Mouse (Mus musculus) 416B (cell line): ENCODE results near the gene Fam76a.

Experiments used
- DNase-seq: peaks from one replicate; pipeline ENCODE4 v3.0.0; 2011; ENCODE audit warnings: low read depth

Gene Fam76a

DNA sequence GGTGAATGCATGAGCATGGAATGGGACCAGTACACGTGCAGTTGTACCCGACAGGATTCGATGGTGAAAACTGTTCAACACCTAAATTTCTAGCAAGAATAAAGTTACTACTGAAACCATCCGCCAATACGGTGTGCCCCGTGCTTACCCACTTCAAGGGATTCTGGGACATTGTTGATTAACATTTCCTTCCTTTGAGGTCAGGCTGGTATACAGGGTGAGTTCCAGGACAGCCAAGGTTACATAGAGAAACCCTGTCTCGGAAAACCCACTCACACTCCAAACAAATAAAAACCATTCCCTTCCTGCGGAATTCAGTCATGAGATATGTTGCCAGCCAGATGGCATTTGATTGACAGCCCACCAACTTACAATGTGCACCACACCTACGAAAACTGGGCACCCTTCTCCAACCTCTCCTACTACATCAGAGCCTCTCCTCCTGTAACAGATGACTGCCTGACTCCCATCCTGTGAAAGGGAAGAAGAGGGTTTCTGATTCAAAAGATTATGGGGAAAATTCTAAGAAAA is 37.4 kb downstream of the Fam76a start:
- peak; percentile 75 for DNase-seq

DNA sequence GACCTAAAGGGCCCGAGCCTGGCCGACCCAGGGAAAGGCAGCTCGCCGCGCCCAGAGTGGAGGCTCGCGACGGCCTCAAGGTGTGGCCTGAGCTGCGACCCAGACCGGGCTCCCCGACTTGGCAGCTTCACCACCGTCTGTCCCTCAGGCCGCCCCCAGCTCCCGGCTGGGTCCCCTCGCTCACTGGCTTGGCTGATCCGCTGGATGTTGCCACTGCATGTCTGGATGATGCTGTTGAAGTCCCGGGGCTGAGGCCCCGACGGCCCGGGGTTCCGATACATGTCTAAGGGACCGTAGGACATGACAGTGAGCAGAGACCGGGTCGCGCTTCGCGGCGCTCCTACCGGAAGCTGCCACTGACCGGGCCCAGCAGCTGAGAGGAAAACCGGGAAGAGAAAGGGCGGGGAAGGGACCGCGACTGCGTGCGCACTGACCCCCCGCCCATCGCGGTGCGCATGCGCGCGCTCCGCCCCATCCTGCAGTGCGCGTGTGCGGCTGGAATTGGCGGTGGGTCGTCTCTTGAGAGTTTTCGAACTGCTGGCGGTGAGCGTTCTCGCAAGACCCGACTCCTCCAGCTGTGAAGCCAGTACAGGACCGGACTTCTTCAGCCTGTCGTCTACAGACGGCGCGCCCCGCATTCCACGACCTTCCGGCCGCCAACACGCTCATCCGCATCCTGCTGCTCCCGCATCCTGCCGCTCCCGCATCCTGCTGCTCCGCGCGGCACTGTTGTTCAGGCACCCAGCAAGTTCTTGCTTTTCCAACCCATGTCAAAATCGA is 38.1 kb downstream of the Fam76a start, which contains the start of gene Stx12:
TSS of gene Stx12 (minus strand) at position 446 of the 780 bp plus-strand sequence.
- DNase-seq: peak; percentile 87

DNA sequence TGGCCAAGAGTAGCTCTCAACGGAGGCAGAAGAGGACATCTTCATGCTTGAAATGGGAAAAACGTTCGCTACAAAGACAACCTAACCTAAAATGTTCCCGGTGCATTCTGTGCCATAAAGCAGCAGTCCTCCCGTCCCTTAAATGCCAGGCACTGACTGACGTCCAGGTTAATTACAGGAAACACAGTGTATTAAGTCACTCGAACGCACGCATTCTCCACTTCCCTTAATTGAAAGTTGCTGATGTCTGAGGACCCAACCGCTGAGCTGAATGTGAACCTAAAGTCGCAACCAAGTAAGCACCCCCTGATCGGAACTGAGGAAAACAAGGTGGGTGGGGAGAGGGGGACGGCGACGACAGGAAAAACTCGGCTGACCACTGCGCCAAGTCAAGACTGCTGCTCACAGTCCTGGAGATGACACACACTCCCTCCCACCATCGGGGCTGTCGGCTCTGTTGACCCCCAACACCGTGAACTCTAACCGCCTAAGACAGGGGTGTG is 38.7 kb downstream of the Fam76a start:
- DNase-seq: peak; percentile 67

- DNase-seq: no peak
Observed at GRCm38 (mm10) chr4:132874363-132875097, 47.8 kb downstream of the Fam76a start.

- peak; percentile 42 for DNase-seq
Observed at GRCm38 (mm10) chr4:132873481-132874362, 48.6 kb downstream of the Fam76a start.

GRCm38 (mm10) chr4:132871116-132871515 is 51.2 kb downstream of the Fam76a start:
- no peak for DNase-seq

DNA sequence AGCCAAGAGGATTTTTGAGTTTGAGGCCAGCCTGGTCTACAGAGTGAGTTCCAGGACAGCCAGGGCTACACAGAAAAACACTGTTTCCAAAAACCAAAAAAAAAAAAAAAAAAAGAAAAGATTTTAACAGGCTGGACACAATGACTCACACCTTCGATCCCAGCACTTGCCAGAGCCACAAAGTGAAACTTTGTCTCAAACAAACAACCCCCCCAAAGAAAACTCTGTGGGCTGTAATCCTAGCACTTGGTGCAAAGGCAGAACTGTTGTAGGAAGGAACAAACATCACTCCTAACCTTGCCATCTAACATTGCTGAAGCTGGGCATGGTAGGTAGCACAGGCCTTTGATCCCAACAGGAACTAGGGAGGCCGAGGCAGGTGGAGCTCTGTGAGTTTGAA is 57.5 kb downstream of the Fam76a start:
- DNase-seq: peak; percentile 52

- no peak for DNase-seq
Observed at GRCm38 (mm10) chr4:132863012-132863411, 59.3 kb downstream of the Fam76a start.

DNA sequence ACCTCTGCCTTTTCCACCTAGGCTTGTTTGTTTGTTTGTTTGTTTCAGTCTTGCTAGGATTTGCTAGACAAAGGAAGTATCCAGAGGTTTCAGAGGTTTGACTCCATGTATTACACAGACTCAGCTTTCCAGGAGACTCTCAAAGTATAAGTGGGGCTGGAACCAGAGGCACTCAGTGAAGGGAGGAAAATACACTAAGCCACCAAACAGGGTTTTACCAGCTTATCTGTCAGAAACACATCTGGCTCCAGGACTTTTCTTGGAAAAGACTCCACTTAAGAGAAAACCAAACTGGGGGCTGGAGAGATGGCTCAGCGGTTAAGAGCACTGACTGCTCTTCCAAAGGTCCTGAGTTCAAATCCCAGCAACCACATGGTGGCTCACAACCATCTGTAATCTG is 61.5 kb downstream of the Fam76a start:
- DNase-seq: no peak
